Mouse (Mus musculus) midbrain, postnatal 0 days (tissue): ENCODE data around the gene Sirt2. TPM values are rescaled to one million over a fixed set of nuclear protein-coding genes. Genes with fewer than 3 reads are reported as not detected.

Experiments
- ATAC-seq: fragments of 200-750 bp; cut with Nextera tagmentation; 2 replicates; pipeline ENCODE4 v1.8.0; 2017; ENCODE audit warnings: moderate number of reproducible peaks, mild to moderate bottlenecking, moderate TSS enrichment, moderate library complexity; ENCODE audit not compliant: low FRiP score
- DNase-seq: peaks from one replicate; pipeline ENCODE4 v3.0.0-alpha.2; 2015; ENCODE audit warnings: low spot score
- H3K27ac ChIP-seq: fragments of 300-500 bp; sonication (generic); 2 replicates; pipeline ENCODE4 v1.5.1; 2014; ENCODE audit warnings: low read depth, mild to moderate bottlenecking, low read length, mixed read lengths
- H3K27me3 ChIP-seq: fragments of 300-500 bp; sonication (generic); 2 replicates; pipeline ENCODE4 v1.6.1; 2014; ENCODE audit warnings: low read length, control low read depth, mixed read lengths; ENCODE audit not compliant: insufficient read depth
- H3K36me3 ChIP-seq: fragments of 300-500 bp; sonication (generic); 2 replicates; pipeline ENCODE4 v1.6.1; 2014; ENCODE audit warnings: low read length, control low read depth, mixed read lengths; ENCODE audit not compliant: insufficient read depth
- H3K4me1 ChIP-seq: fragments of 300-500 bp; sonication (generic); 2 replicates; pipeline ENCODE4 v1.6.1; 2014; ENCODE audit warnings: mild to moderate bottlenecking, control low read depth, antibody characterized with exemption, low read length, mixed read lengths; ENCODE audit not compliant: insufficient read depth
- H3K4me2 ChIP-seq: fragments of 300-500 bp; sonication (generic); 2 replicates; pipeline ENCODE4 v1.6.1; 2014; ENCODE audit warnings: low read depth, mild to moderate bottlenecking, low read length, mixed read lengths; ENCODE audit not compliant: poor library complexity, severe bottlenecking
- H3K4me3 ChIP-seq: fragments of 300-500 bp; sonication (generic); 2 replicates; pipeline ENCODE4 v1.5.1; 2014; ENCODE audit warnings: low read depth, mild to moderate bottlenecking, low read length, moderate library complexity
- H3K9ac ChIP-seq: fragments of 300-500 bp; sonication (generic); replicated peaks from 2 replicates; pipeline ENCODE4 v1.6.1; 2014; ENCODE audit warnings: mild to moderate bottlenecking, low read length, moderate library complexity, mixed read lengths; ENCODE audit not compliant: poor library complexity, severe bottlenecking
- H3K9me3 ChIP-seq: fragments of 300-500 bp; sonication (generic); 2 replicates; pipeline ENCODE4 v1.6.1; 2016; ENCODE audit warnings: low read length, control low read depth
- CTCF ChIP-seq: IDR thresholded peaks from 2 replicates; pipeline ENCODE4 v1.5.1; 2016; ENCODE audit warnings: antibody characterized with exemption, mild to moderate bottlenecking
- WGBS: fragments of 180-500 bp; shearing (Covaris S2); extraction: QIAGEN DNeasy Blood & Tissue Kit; methylation state at CpG from one replicate; pipeline ENCODE4 v1.1.7; 2014; 5-methylcytosine and 5-hydroxymethylcytosine counted together
- polyA plus RNA-seq: library from polyadenylated mRNA; unstranded; fragments of >200 nt; fragmentation: Nextera tagmentation; extraction: Ambion mirVana; gene quantifications from 2 replicates; pipeline ENCODE4 v1.2.1, GENCODE M21; 2015
- total RNA-seq: library from RNA; depleted of rRNA; stranded (reverse); fragments of >200 nt; gene quantifications from 2 replicates; pipeline ENCODE4 v1.2.3, GENCODE M21; 2014

Sirt2 gene
- total and polyA plus RNA-seq, 2 experiments from 2014 or later, result 85.9 to 111 TPM

- ATAC-seq, result no peak
Observed at GRCm38 (mm10) chr7:28816920-28817319, 50.4 kb downstream of the Sirt2 start.

GRCm38 (mm10) chr7:28817524-28817923 lies 51.0 kb downstream of the Sirt2 start:
- Histone ChIP-seq H3K9me3 (no peaks in the 10 kb centered on the region), H3K4me2 (no peak overlapping the region), H3K4me3 (no peak overlapping the region), H3K4me1 (peaks cover 5% of the 10 kb centered on the region; the same call in 1 of the 2 replicates), H3K27ac (no peak overlapping the region), H3K27me3 (no peaks in the 10 kb centered on the region), H3K9ac (no peak overlapping the region), H3K36me3 (peaks cover 75% of the 10 kb centered on the region)
- ATAC-seq (no peak), DNase-seq (no peak)
- TF ChIP-seq CTCF, result no peak
- 76% methylated on average over 6 of the region's 6 CpGs for WGBS

More at GRCm38 (mm10) chr7:28816920-28817319, 50.4 kb downstream of the Sirt2 start:
- Histone ChIP-seq H3K4me2 (no peak overlapping the region), H3K9me3 (no peaks in the 10 kb centered on the region), H3K4me3 (no peak overlapping the region), H3K36me3 (peaks cover 73% of the 10 kb centered on the region), H3K27ac (no peak overlapping the region), H3K9ac (no peak overlapping the region), H3K4me1 (peaks cover 11% of the 10 kb centered on the region; the same call in 1 of the 2 replicates), H3K27me3 (no peaks in the 10 kb centered on the region)
- TF ChIP-seq CTCF, result no peak
- 92% methylated on average over 10 of the region's 10 CpGs for WGBS
- no peak for DNase-seq

- ATAC-seq, result no peak
- DNase-seq, result no peak
- no peak overlapping the region for H3K4me2 ChIP-seq
- no peaks in the 10 kb centered on the region for H3K9me3 ChIP-seq
- no peaks in the 10 kb centered on the region for H3K27me3 ChIP-seq
- peaks cover 76% of the 10 kb centered on the region for H3K36me3 ChIP-seq
- no peak overlapping the region for H3K9ac ChIP-seq
- H3K27ac ChIP-seq, result no peak overlapping the region
- no peak overlapping the region for H3K4me3 ChIP-seq
- 79% methylated on average over 4 of the region's 4 CpGs for WGBS
- TF ChIP-seq CTCF, result no peak
- H3K4me1 ChIP-seq, result 0 out of 2 replicates have a peak, but pooled peaks cover under 1% of the 10 kb centered on the region
Observed at GRCm38 (mm10) chr7:28817957-28818356, 51.4 kb downstream of the Sirt2 start.

GRCm38 (mm10) chr7:28818436-28818835 lies 51.9 kb downstream of the Sirt2 start:
- 80% methylated on average over 18 of the region's 18 CpGs for WGBS
- no peaks in the 10 kb centered on the region for H3K9me3 ChIP-seq
- peaks cover 74% of the 10 kb centered on the region for H3K36me3 ChIP-seq
- H3K9ac ChIP-seq, result no peak overlapping the region
- DNase-seq (no peak), ATAC-seq (no peak)
- no peak overlapping the region for H3K27ac ChIP-seq
- no peaks in the 10 kb centered on the region for H3K27me3 ChIP-seq
- H3K4me1 ChIP-seq, result no peaks in the 10 kb centered on the region
- no peak overlapping the region for H3K4me2 ChIP-seq
- no peak overlapping the region for H3K4me3 ChIP-seq
- no peak for TF ChIP-seq CTCF

GRCm38 (mm10) chr7:28818861-28819452 lies 52.4 kb downstream of the Sirt2 start:
- no peaks in the 10 kb centered on the region for H3K27me3 ChIP-seq
- H3K4me3 ChIP-seq, result no peak overlapping the region
- no peak overlapping the region for H3K4me2 ChIP-seq
- 83% methylated on average over 4 of the region's 4 CpGs for WGBS
- no peaks in the 10 kb centered on the region for H3K9me3 ChIP-seq
- TF ChIP-seq CTCF, result no peak
- DNase-seq (no peak), ATAC-seq (no peak)
- peaks cover 69% of the 10 kb centered on the region for H3K36me3 ChIP-seq
- H3K4me1 ChIP-seq, result no peaks in the 10 kb centered on the region
- H3K27ac ChIP-seq, result no peak overlapping the region
- no peak overlapping the region for H3K9ac ChIP-seq

- no peak overlapping the region for H3K27ac ChIP-seq
- H3K4me2 ChIP-seq, result no peak overlapping the region
- no peak overlapping the region for H3K9ac ChIP-seq
- 82% methylated on average over 4 of the region's 4 CpGs for WGBS
- H3K9me3 ChIP-seq, result no peaks in the 10 kb centered on the region
- H3K27me3 ChIP-seq, result no peaks in the 10 kb centered on the region
- H3K4me1 ChIP-seq, result no peaks in the 10 kb centered on the region
- no peak overlapping the region for H3K4me3 ChIP-seq
- no peak for TF ChIP-seq CTCF
- peaks cover 64% of the 10 kb centered on the region for H3K36me3 ChIP-seq
- DNase-seq (no peak), ATAC-seq (no peak)
Observed at GRCm38 (mm10) chr7:28819571-28819970, 53.0 kb downstream of the Sirt2 start.
